Mouse (Mus musculus): ENCODE results near the gene Golt1a.
A peak's percentile ranks its signal among the peaks of the same experiment; 100 is the strongest.

Golt1a gene

DNA sequence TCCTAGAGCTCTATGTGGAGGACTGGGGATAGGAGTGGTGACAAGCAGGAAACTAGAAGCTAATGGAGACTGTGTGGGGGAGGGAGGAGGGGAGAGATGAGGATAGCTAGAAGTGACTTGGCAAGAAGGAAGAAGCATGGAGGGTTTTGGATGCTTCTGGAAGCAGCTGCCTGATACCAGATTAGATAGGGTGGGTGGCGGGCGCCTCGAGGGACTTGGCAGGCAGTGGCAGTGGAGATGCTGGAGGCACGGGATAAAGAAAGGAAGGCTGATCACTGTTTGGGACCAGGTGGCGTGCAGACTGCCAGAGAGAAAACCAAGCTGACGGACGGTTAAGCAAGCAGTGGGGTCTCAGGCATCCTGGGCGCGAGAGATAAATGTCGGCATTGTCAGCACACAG is 2.3 kb downstream of the Golt1a start:
- H3K4me1 ChIP-seq (replicated peaks; ENCODE audit: low read depth, low read length): peaks cover 36% of the 10 kb centered on the region

DNA sequence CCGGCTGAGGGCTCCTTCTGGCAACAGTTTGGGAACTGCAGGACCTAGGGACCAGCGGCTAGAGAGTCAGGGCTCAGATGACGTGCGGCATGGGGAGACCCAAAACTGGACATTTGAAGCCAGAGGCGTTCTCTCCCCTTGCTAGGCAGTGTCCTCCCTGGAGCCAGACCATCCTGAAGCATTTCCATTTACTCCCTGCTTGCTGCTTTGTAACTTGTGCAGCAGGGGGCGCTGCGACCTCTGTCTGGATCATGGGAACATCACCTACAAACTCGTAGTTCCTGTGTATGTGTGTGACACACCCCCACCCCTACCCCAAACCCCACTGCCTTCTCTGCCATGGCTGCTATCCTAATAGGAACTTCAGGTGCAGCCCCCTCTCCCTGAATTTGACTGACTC is 4.8 kb downstream of the Golt1a start:
- no peak overlapping the region for H3K4me3 ChIP-seq (replicated peaks; ENCODE audit: low read length)
- no peaks in the 10 kb centered on the region for H3K9me3 ChIP-seq (ENCODE audit: low read length)
- no peaks in the 10 kb centered on the region for H3K36me3 ChIP-seq (ENCODE audit: insufficient read depth, low read length)
- TF ChIP-seq CTCF (conservative IDR thresholded peaks at IDR 0.05; ENCODE audit: low read length) (peak; percentile 56), POU5F1 (IDR thresholded peaks at IDR 0.05; ENCODE audit: borderline replicate concordance, low read length) (no peak)
- peaks cover 26% of the 10 kb centered on the region for H3K27me3 ChIP-seq (ENCODE audit: insufficient read depth, low read length)
- H3K4me1 ChIP-seq (replicated peaks; ENCODE audit: low read depth, low read length): peaks cover 42% of the 10 kb centered on the region

More for the DNA sequence above, 2.3 kb downstream of the Golt1a start:
- no peaks in the 10 kb centered on the region for H3K9me3 ChIP-seq (ENCODE audit: low read length)
- no peaks in the 10 kb centered on the region for H3K36me3 ChIP-seq (ENCODE audit: insufficient read depth, low read length)
- H3K27me3 ChIP-seq (ENCODE audit: insufficient read depth, low read length): peaks cover 26% of the 10 kb centered on the region
- H3K4me3 ChIP-seq (replicated peaks; ENCODE audit: low read length): peak overlapping the region; percentile 35; the same call in 1 of the 2 replicates
- TF ChIP-seq POU5F1 (IDR thresholded peaks at IDR 0.05; ENCODE audit: borderline replicate concordance, low read length) (no peak), NANOG (IDR thresholded peaks at IDR 0.05; ENCODE audit: borderline replicate concordance, low read length) (no peak), CTCF (conservative IDR thresholded peaks at IDR 0.05; ENCODE audit: low read length) (no peak)

DNA sequence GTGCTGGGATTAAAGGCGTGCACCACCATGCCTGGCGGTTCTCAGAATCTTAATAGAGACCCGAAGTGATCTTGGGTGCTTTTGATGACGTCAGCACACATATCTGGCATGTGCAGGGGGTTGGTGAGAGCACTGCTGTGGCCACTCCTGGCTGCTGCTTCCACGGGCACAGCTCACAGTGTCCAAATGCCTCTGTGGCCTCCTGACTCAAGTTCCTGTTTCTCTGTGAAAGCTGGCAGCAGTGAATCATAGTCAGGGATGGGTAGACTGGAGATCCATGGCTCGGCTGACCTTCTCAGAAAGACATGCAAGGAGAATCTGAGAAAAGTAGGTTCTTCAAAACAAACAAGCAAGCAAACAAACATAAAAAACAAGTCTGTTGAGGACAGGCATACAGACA is 6.2 kb downstream of the Golt1a start:
- Histone ChIP-seq H3K27me3 (ENCODE audit: insufficient read depth, low read length) (peaks cover 20% of the 10 kb centered on the region), H3K9me3 (ENCODE audit: low read length) (no peaks in the 10 kb centered on the region), H3K4me3 (replicated peaks; ENCODE audit: low read length) (no peak overlapping the region), H3K4me1 (replicated peaks; ENCODE audit: low read depth, low read length) (peaks cover 34% of the 10 kb centered on the region), H3K36me3 (ENCODE audit: insufficient read depth, low read length) (no peaks in the 10 kb centered on the region)
- TF ChIP-seq NANOG (IDR thresholded peaks at IDR 0.05; ENCODE audit: borderline replicate concordance, low read length) (no peak), POU5F1 (IDR thresholded peaks at IDR 0.05; ENCODE audit: borderline replicate concordance, low read length) (no peak), CTCF (conservative IDR thresholded peaks at IDR 0.05; ENCODE audit: low read length) (no peak)

DNA sequence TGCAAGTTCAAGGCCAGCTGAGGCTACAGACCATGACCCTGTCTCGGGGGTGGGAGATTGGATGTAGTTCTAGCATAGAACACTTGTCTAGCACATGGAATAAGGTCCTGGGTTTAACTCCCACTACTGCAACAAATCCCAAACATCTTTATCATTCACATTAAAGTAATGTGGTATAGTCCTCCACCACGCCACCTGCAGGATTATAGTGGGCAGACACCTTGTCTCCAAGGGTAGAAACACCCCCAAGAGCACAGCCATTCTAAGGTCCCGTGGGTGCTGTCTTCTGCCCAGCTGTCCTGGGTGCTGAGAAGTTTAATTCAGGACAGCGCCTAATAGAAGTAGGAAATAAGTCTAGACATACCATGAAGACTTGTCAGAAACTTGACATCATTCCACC is 7.0 kb downstream of the Golt1a start:
- H3K4me1 ChIP-seq (replicated peaks; ENCODE audit: low read depth, low read length): peaks cover 26% of the 10 kb centered on the region

DNA sequence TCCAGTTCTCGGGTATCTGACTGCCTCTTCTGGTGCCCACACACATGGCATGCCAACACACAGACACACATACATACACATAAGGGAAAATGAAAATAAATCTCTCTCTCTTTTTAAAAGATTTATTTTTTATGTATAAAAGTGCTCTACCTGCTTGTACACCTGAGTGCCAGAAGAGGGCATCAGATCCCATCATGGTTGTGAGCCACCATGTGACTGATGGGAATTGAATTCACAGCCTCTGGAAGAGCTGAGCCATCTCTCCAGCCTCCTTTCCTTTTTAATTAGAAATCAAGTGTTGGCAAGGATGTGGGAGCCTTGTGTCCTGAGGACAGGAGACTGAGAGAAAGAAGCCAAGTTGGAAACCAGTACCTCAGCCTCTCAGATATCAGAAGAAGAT is 7.5 kb downstream of the Golt1a start:
- peaks cover 8% of the 10 kb centered on the region; the same call in 1 of the 2 replicates for H3K27me3 ChIP-seq (ENCODE audit: insufficient read depth, low read length)
- no peak overlapping the region for H3K4me3 ChIP-seq (replicated peaks; ENCODE audit: low read length)
- TF ChIP-seq POU5F1 (IDR thresholded peaks at IDR 0.05; ENCODE audit: borderline replicate concordance, low read length): no peak
- peak; percentile 44 for TF ChIP-seq CTCF (conservative IDR thresholded peaks at IDR 0.05; ENCODE audit: low read length)
- no peak for TF ChIP-seq NANOG (IDR thresholded peaks at IDR 0.05; ENCODE audit: borderline replicate concordance, low read length)
- H3K36me3 ChIP-seq (ENCODE audit: insufficient read depth, low read length): no peaks in the 10 kb centered on the region
- H3K4me1 ChIP-seq (replicated peaks; ENCODE audit: low read depth, low read length): peaks cover 20% of the 10 kb centered on the region; the same call in 1 of the 2 replicates
- H3K9me3 ChIP-seq (ENCODE audit: low read length): no peaks in the 10 kb centered on the region

More for the DNA sequence above, 7.0 kb downstream of the Golt1a start:
- Histone ChIP-seq H3K27me3 (ENCODE audit: insufficient read depth, low read length) (peaks cover 13% of the 10 kb centered on the region), H3K4me3 (replicated peaks; ENCODE audit: low read length) (no peak overlapping the region), H3K36me3 (ENCODE audit: insufficient read depth, low read length) (no peaks in the 10 kb centered on the region), H3K9me3 (ENCODE audit: low read length) (no peaks in the 10 kb centered on the region)
- TF ChIP-seq CTCF (conservative IDR thresholded peaks at IDR 0.05; ENCODE audit: low read length) (peak; percentile 24), POU5F1 (IDR thresholded peaks at IDR 0.05; ENCODE audit: borderline replicate concordance, low read length) (no peak)

DNA sequence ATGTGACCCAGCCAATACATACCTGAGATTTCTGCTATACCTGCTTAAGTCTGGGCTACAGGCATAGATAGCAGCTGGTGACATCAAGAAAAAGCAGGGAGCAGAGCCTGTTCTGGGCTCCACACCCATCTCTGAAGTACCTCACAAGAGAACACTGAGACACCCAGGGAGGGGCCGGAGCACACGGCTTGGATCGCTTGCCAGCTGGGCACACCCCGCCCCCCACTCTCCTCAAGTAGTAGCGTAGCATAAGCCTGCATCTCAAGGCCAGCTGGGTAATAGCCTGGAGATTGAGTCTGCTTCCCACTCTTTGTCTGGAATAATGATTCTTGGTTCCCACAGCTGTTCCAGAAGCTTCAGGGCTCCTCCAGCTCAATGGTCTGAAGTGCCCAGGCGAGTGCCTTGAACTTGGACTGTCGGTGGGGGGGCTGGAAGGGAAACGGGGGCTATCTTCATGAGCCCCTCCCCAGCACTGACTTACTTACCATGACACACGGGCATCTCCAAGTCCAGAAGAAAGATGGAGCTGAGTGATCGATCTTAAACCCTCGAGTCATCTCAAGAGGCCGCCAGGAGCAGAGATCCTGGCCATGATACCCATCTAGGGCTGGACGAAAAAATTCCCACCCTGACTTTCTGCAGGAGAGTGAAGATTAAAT is 11.8 kb downstream of the Golt1a start, which contains the start of gene Kiss1:
TSS of gene Kiss1 (plus strand) at position 609 of the 659 bp plus-strand sequence.
- no peak for TF ChIP-seq POU5F1 (IDR thresholded peaks at IDR 0.05; ENCODE audit: borderline replicate concordance, low read length)
- TF ChIP-seq CTCF (conservative IDR thresholded peaks at IDR 0.05; ENCODE audit: low read length): no peak
- TF ChIP-seq NANOG (IDR thresholded peaks at IDR 0.05; ENCODE audit: borderline replicate concordance, low read length): no peak
- H3K9me3 ChIP-seq (ENCODE audit: low read length): no peaks in the 10 kb centered on the region
- no peaks in the 10 kb centered on the region for H3K27me3 ChIP-seq (ENCODE audit: insufficient read depth, low read length)
- peaks cover 21% of the 10 kb centered on the region for H3K4me1 ChIP-seq (replicated peaks; ENCODE audit: low read depth, low read length)
- no peak within 1 kb of the TSS for H3K4me3 ChIP-seq (replicated peaks; ENCODE audit: low read length)
- no peaks in the 10 kb centered on the region for H3K36me3 ChIP-seq (ENCODE audit: insufficient read depth, low read length)

DNA sequence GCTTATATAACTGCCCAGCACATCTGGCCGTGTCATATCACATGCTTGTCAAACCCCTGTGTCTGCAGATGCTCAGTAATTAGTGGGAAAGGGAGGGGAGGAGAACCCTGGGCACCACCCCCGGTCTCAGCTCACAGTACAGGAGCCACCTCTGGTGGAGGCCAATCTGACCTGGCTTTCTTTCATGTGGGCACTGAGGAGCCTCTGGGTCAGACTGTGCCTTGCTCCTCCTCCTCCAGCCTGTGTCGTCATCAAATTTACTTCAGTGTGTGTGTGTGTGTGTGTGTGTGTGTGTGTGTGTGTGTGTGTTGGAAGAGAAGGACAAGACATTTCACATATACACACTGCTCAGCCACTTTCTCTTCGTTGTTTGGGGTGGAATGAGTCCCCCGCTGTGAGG is 13.7 kb downstream of the Golt1a start:
- TF ChIP-seq CTCF (conservative IDR thresholded peaks at IDR 0.05; ENCODE audit: low read length) (no peak), POU5F1 (IDR thresholded peaks at IDR 0.05; ENCODE audit: borderline replicate concordance, low read length) (no peak), NANOG (IDR thresholded peaks at IDR 0.05; ENCODE audit: borderline replicate concordance, low read length) (no peak)
- Histone ChIP-seq H3K27me3 (ENCODE audit: insufficient read depth, low read length) (peaks cover 6% of the 10 kb centered on the region), H3K9me3 (ENCODE audit: low read length) (no peaks in the 10 kb centered on the region), H3K4me3 (replicated peaks; ENCODE audit: low read length) (no peak overlapping the region), H3K36me3 (ENCODE audit: insufficient read depth, low read length) (no peaks in the 10 kb centered on the region), H3K4me1 (replicated peaks; ENCODE audit: low read depth, low read length) (peaks cover 23% of the 10 kb centered on the region)

DNA sequence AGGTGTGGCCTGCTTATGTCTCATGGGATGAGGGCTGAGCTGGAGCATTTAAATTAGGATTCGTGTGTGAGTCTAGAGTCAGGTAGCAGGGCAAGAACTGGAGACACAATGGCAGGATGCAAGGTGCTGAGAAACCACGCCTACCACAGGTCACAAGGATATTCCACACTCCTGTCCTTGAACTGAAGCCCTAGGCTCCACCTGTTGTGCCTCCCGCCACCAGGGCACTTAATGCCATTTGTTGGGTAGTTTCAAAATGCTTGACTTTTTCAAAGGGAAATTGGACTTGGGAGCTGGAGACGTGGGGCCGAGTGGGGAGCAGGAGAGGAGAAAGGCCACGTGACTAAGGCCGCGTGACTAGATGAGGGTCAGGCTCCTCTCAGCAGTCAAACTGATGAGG is 16.4 kb downstream of the Golt1a start:
- TF ChIP-seq POU5F1 (IDR thresholded peaks at IDR 0.05; ENCODE audit: borderline replicate concordance, low read length): no peak
- TF ChIP-seq NANOG (IDR thresholded peaks at IDR 0.05; ENCODE audit: borderline replicate concordance, low read length): no peak
- no peak for TF ChIP-seq CTCF (conservative IDR thresholded peaks at IDR 0.05; ENCODE audit: low read length)
- peaks cover 27% of the 10 kb centered on the region for H3K27me3 ChIP-seq (ENCODE audit: insufficient read depth, low read length)
- no peaks in the 10 kb centered on the region for H3K36me3 ChIP-seq (ENCODE audit: insufficient read depth, low read length)
- no peak overlapping the region for H3K4me3 ChIP-seq (replicated peaks; ENCODE audit: low read length)
- H3K9me3 ChIP-seq (ENCODE audit: low read length): no peaks in the 10 kb centered on the region
- H3K4me1 ChIP-seq (replicated peaks; ENCODE audit: low read depth, low read length): peaks cover 18% of the 10 kb centered on the region

DNA sequence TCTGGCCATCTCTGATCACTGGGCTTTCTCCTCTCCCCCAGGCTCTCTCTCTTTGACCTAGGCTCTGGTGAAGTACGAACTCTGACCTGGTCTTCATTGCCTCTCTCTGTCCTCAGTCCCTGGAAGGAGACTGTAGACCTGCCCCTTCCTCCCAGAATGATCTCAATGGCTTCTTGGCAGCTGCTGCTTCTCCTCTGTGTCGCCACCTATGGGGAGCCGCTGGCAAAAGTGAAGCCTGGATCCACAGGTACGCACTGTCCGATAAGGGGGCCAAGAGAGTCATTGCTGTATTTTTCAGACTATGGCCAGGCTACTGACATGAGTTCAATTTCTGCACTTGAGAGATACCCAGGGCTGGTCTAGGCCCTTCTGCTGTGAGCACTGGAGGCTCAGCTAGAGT is 17.5 kb downstream of the Golt1a start:
- TF ChIP-seq CTCF (conservative IDR thresholded peaks at IDR 0.05; ENCODE audit: low read length): peak; percentile 16
- no peak for TF ChIP-seq NANOG (IDR thresholded peaks at IDR 0.05; ENCODE audit: borderline replicate concordance, low read length)
- Histone ChIP-seq H3K4me1 (replicated peaks; ENCODE audit: low read depth, low read length) (peaks cover 22% of the 10 kb centered on the region), H3K9me3 (ENCODE audit: low read length) (no peaks in the 10 kb centered on the region), H3K36me3 (ENCODE audit: insufficient read depth, low read length) (no peaks in the 10 kb centered on the region), H3K4me3 (replicated peaks; ENCODE audit: low read length) (no peak overlapping the region), H3K27me3 (ENCODE audit: insufficient read depth, low read length) (peaks cover 31% of the 10 kb centered on the region)
